Mouse (Mus musculus): ENCODE measurements around the gene Pitpnc1. TPM values are rescaled to one million over a fixed set of nuclear protein-coding genes. Genes with fewer than 3 reads are reported as not detected.

Pitpnc1 gene
- total RNA-seq, 2 experiments from 2014 or later, result 57.4 to 66.8 TPM

DNA sequence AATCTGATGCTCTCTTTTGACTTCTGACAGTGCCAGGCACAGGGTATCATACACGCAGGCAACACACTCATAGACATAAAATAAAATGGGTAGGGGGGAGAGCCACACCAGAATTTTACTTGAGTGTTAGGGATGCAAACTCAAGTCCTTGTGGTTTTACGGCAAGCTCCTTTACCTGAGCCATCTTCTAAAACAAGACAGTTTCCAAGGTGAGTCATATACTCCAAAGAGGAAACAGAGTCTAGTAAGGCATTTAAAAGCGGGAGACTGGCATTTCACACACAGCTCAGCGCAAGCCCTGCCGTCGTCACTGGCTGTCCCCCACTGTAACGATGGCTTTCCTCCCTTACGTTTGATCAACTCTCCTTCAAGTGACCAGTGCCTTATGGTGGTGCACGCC, 22.6 kb downstream of the Pitpnc1 start:
- intact Hi-C loops (cut with DNase I; ENCODE audit: low total_unique reads), result no loop called here
- DNase-seq, result no peak

DNA sequence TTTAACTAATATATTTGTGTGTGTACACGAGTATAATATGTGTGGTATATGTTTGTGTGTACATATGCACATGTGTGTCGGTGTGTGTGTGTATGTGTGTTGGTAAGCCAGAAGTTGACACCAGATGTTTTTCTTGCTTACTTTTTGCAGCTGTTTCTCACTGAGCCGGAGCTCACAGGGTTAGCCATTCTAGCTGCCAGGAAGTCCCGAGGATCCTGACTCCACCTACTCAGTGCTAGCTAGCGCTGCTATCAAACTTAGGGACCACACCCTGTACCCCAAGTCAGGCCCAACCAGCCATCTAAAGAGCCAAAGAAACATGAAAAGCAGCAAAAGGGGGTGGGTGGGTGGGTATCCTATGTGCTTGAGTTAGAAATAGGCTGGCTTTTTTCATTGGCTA, 23.1 kb downstream of the Pitpnc1 start:
- peak; percentile 32 for DNase-seq
- intact Hi-C loops (cut with DNase I; ENCODE audit: low total_unique reads), result no loop called here

DNA sequence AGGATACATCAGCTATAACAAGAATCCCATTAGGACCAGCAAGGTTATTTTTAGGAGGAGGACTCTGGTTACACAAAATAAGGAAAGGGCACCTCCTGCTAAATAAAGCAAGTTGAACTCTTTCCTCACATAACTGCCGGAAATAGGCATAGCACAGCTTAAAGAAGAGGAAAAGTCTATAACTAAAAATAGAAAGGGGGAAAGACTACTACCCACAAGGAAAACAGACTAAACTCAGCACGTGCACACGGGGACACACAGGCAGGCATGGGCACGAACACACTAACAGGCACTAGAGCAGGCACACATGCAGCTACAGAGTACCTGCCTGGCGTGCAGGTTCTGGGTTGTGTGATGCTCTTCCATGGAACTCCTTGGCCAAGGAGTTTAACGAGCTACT, 23.8 kb downstream of the Pitpnc1 start:
- intact Hi-C loops (cut with DNase I; ENCODE audit: low total_unique reads), result no loop called here
- no peak for DNase-seq

DNA sequence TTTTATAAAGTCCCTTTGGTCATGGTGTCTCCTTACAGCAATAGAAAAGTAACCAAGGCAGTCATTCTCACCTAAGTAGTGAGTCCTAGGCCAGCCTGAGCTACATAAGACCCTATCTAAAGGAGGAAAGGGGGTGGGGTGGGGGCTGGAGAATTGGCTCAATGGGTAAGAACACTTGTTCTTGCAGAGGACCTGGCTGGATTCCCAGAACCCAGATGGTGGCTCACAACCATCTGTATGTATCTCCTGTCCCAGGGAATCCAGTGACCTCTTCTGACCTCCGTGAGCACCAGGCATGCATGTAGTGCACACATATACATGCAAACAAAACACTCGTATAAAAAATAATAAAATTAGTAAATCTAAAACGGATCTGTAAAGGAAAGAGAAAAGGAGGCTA, 24.8 kb downstream of the Pitpnc1 start:
- no peak for DNase-seq
- intact Hi-C loops (cut with DNase I; ENCODE audit: low total_unique reads), result no loop called here

DNA sequence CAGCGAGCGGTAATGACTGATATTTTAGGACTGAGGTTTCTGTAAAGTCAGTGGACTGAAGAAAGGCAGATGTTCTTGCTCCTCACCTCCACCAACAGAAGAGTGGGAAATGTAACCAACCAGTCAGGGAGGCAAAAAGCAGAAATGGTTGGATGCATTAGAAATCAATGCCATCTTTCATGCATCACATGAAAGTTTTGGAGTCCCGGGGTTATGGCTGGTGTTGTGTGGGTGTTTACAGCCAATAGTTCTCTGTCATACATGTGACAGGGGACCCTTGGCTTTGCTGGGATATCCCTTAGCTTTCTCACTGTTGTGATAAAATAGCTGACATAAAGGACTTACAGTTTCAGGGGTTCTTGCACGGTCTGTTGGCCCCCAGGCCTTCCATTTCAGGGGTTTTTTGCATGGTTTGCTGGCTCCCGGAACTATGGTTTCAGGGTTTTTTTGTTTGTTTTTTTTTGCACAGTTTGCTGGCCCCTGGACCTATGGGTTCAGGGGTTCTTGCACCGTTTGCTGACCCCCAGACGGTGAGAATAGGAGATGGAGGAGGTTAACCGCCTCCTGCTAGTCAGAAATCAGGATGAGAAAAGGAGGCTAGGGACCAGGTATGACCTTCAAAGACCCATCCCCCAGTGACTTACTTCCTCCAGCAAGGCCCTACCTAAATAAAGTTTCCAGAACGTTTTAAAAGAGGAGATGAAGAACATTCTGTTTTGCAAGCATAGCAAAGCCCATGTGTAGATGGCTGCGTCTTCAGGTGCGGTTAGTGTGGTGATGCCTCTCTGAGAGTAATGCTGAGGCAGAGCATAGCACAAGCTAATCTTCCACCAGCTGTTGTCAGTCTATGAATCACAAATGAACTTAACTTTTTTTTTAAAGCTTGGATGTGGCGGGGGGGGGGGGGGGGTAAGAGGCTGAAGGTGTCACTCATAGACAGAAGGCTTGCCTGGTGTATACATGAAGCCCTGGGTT, 27.1 kb downstream of the Pitpnc1 start:
- no peak for DNase-seq
- intact Hi-C loops (cut with DNase I; ENCODE audit: low total_unique reads), result no loop called here

DNA sequence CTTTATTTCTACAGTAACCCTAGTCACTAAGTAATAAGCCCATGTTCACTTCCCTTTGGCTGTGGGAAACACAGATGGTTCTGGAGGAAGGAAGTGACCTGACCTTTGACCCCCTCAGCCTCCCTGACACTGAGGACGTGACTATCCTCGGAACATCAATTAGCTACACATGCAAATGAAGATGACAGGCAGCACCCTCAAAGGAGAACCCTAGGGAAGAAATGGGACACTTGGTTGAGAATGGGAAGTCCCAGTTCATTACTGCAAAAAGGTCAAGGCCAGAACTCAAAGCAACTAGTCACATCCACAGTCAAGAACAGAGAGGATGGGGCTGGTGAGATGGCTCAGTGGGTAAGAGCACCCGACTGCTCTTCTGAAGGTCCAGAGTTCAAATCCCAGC, 29.4 kb downstream of the Pitpnc1 start:
- intact Hi-C loops (cut with DNase I; ENCODE audit: low total_unique reads), result no loop called here
- DNase-seq, result no peak

DNA sequence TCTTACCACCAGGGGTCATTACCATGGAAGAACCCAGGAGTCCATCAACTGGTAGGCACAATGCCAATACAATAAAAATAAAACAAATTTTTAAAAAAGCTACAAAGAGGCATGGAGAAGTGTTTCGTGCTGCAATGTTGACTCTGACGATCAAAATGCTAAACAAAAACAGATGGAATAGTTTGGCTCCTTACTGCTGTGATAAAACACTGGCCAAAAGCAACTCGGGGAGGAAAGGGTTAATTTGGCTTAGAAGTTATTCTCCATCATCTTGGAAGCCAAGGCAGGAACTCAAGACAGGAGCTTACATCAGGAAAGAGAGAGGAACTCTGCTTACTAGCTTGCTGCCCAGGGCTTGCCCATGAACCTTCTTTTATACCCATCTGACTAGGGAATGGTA, 32.4 kb downstream of the Pitpnc1 start:
- DNase-seq, result no peak
- intact Hi-C loops (cut with DNase I; ENCODE audit: low total_unique reads), result no loop called here

DNA sequence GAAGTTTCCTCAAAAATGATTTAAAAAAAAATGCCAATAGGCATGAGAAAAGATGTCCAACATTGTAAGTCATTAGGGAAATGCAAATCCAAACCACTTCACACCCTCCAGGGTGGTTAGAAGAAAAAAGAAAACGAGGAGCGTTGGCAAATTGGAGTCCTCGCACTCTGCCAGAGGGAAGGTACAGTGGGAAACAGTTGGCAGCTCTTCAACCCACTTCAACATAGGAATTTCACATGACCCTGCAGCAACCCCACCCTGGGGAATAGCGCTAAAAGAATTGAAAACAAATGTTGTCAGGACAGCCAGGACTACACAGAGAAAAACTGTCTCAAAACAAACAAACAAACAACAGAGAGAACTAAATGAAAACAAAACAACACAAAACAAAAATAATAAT, 32.8 kb downstream of the Pitpnc1 start:
- DNase-seq, result no peak
- intact Hi-C loops (cut with DNase I; ENCODE audit: low total_unique reads), result no loop called here

DNA sequence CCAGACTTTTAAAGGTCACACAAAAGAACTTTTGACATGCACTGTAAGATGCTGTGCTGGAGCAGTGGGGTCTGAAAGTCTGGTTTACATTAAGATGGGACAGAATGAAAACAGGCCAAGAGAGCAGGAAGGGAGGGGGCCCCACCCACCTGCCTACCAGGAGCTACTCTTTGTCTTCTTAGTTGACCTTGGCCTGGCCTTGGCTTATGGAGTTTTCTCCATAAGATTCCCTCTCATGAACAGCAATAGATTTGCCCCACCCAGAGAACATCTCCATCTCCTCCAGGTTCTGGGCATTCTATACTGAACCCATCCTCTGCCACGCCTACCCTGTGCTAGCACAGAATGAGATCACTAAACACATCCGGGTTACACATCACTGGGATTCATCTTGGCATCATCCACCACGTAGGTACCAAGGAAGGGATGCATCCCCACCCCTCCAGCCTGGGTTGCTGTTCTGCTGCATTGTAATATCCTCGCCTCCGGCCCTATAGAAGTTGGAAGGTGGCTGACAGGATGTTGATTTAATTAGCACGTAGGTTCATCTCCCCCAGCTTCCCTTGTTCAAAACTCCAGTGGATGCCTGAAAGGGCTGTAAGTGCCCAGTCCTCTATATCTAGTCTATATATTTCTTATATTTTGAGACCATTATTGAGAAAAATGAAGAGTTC, 34.6 kb downstream of the Pitpnc1 start:
- intact Hi-C loops (cut with DNase I; ENCODE audit: low total_unique reads), result no loop called here
- DNase-seq, result no peak

DNA sequence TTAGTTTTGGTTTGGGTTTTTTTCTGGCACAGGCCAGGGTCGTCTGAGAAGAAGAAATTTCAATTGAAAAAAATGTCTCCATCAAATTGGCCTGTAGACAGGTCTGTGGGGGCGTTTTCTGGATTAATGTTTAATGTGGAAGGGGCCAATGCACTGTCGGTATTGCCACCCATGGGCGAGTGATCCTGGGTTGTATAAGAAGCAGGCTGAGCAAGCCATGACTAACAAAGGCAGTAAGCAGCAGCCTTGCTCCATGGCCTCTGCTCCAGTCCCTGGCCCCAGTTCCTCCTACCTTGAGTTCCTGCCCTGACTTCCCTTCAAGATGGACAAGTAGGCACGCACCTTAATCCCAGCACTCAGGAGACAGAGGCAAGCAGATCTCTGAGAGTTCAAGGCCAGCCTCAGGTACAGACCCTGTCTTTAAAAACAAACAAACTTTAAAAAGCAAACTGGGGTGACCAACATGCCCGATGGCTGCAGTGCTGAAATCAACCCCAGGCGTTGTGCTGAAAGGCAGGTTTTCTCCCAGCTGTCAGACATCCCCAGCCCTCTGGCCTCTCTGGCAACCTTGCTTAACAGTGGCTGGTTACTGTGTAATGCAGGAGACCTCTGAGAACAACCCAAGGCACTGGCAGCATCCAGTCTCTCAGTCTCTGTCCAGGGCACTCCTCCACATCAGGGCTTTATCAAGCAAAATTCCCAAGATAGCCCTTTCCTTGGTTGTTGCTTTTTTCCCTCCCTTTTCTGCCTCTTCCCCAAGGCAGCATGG, 39.1 kb downstream of the Pitpnc1 start:
- DNase-seq, result no peak
- intact Hi-C loops (cut with DNase I; ENCODE audit: low total_unique reads), result no loop called here

DNA sequence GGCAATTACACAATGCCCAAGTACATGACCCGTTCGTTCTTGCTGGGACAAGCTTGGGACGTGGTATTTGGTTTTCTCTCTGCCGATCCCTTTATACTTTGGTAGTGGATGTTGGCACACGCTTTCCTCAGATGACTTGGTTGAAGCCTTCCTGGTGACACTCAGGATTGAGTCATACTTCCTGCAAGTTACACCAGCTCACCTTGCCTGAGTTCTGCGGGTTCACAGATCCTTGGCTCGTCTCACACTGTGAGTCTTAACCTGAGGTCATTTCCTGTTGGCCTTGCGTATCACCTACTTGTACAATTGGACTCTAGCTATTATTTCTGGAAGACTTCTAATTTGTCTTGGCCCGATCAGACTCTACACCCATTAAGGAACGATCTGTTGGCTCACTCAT, 42.5 kb downstream of the Pitpnc1 start:
- intact Hi-C loops (cut with DNase I; ENCODE audit: low total_unique reads), result no loop called here
- no peak for DNase-seq

DNA sequence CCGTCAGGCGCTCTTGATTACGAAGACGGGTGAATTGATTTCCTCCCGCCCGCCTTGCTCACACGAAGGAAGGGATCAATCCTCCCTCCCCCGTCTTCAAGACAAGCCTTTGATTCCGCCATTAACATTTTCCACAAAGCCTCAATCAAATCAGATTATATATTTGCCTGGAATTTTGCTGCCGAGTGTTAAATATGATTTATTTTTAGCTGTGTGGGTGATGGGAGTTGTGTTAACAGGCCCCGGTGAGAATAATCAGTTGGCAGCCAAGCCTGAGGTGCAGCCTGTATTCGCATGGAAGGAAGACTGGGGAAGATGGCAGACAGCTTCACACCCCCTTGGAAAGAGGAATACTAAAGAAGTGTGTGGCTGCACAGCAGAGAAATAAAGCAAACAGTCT, 46.3 kb downstream of the Pitpnc1 start:
- intact Hi-C loops (cut with DNase I; ENCODE audit: low total_unique reads), result no loop called here
- DNase-seq, result no peak

DNA sequence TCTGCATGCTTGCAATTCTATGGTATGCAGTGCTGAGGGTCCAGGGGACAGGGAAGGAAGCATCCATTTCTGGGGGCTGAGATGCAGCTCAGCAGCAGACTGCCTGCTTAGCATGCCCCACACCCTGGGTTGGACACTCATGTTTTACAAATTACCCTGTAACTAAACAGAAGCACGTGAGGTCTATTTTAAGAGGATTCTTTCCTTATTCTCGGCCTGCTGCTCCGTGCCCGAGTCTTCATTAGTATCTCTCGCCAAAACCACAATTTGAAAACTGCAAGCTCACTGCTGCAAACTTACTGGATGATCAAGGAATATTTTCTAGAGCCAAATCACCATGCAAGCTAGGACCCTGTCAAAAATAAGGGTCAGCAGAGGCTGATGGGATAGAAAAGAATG, 48.1 kb downstream of the Pitpnc1 start:
- intact Hi-C loops (cut with DNase I; ENCODE audit: low total_unique reads), result no loop called here
- no peak for DNase-seq

DNA sequence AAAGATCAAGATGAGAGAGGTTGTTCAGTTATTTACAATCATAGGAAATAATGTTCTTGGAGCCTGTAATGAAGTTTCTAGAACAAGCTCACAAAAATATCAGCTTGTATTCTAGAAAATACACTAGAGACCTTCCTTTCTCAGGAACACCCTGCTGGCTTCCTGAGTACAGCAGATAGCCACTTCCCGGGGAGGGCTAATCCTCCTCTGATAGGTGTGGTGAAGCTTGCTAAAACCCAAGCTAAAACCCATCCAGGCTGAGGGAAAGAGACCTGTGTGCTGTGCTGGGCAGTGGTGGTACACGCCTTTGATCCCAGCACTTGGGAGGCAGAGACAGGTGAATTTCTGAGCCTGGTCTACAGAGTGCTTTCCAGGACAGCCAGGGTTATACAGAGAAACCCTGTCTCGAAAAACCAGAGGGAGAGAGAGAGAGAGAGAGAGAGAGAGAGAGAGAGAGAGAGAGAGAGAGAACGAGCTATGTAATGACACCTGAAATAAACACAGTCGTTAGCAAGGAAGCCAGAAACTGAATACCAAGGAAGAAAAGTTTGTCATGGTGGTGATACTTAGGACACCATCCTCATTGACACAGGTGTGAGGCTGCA, 48.6 kb downstream of the Pitpnc1 start:
- intact Hi-C loops (cut with DNase I; ENCODE audit: low total_unique reads), result no loop called here
- no peak for DNase-seq

DNA sequence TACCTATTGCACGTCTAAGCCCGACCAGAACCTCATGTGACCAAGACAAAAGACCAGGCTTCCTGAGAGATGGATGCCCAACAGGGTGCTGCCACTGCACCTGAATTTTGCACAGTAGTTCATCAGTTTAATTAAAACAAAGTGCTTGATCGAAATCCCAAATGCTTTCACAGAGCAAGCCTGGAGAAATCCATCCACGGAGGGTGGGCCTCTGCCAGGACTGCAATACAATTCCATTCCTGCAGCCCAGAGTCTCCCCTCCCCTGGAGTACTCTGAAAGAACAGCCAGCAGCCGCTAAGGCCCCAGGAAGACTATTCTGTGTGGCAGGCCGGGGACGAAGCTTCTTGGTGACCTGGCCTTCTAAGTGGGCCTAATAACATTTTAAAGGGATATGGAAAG, 50.6 kb downstream of the Pitpnc1 start:
- intact Hi-C loops (cut with DNase I; ENCODE audit: low total_unique reads), result no loop called here
- DNase-seq, result peak; percentile 20

DNA sequence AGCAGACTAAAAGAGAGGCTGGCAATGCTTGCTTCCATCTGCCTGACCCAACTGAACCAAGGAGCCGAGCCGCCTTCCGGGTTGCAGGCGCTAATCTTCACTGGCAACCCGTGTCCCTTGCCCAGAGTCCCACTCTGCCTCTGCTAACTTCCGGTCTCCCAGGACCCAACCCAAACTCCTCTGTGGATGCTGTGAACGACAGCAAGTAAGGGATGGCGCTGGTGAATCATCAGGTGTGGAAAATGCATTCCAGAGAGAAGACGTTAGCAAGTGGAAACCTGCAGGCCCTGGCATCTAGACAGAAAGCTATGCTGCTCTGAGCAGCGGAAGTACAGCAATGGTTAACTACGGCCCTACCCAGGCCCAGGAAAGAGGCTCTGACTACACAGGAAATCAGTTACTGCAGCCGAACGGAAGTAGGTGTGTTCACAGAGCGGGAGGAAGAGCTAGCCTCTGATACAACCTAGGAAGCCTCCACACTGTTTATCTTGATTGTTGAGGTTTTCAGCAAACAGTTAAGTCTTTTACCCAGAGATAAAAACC, 53.4 kb downstream of the Pitpnc1 start:
- no peak for DNase-seq
- intact Hi-C loops (cut with DNase I; ENCODE audit: low total_unique reads), result no loop called here

DNA sequence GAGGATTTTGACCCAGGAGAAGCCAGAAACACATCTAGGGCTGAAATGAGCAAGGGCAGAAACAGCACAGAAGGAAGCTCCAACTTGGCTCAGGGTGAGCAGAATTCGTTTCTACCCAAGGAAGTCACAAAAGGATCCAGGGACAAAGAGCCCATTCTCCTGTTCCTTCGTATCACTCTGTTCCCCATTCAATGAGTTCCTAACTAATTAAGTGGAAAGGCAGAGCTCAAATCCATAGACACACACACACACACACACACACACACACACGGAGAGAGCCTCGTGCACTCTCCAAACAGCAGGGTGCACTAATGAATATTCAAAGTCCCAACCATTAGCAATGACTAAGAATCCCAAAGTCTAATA, 54.0 kb downstream of the Pitpnc1 start:
- DNase-seq, result no peak
- intact Hi-C loops (cut with DNase I; ENCODE audit: low total_unique reads), result no loop called here

DNA sequence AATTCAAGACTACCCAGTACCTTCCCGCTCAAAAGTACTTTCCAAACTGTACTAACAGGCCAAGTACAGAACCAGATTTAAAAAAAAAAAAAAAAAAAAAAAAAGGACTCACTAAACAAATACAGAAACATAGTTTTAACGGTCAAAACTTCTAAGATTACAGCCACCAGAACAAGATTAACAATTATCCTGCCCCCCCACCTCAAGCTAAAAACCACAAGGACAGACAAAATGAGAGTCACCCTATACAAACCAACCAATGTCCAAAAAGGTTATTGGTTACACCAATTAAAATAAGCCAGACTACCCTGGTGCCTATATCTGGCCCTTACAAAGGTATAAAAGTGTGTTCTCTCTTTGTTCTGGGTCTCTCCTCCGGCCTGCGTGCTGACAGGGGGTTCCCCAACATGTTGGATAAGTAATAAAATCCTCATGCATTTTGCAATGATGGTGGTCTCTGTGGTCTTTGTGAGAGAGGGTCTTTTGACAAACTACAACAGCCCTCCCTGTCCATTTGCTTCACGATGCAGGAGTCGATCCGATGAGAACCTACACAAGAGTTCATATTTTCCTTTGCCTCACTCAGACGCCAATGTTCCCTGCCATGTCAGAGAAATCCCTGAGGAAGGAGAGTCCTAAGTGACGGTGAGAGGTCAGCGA, 54.5 kb downstream of the Pitpnc1 start:
- no peak for DNase-seq
- intact Hi-C loops (cut with DNase I; ENCODE audit: low total_unique reads), result no loop called here
